Mouse (Mus musculus): ENCODE measurements around the gene Mcm3ap. TPM values are rescaled to one million over a fixed set of nuclear protein-coding genes. Genes with fewer than 3 reads are reported as not detected.

The Mcm3ap gene
- polyA plus RNA-seq, 1 experiment from 2014 or later, result 61.5 TPM

- POLR2A ChIA-PET, result no interaction called here
- CTCF ChIA-PET, result no interaction called here
- DNase-seq (ENCODE audit: low read depth, low spot score), result no peak
- in situ Hi-C loops (cut with MboI; ENCODE audit: low pct_unique_long_range_greater_than_20kb), result no loop called here
- H3K27me3 ChIP-seq, result no peaks in the 10 kb centered on the region
- ATAC-seq, result no peak
- no peak for TF ChIP-seq CTCF (IDR thresholded peaks at IDR 0.05)
Observed at GRCm38 (mm10) chr10:76448851-76449250, 19.9 kb upstream of the Mcm3ap start, which contains the start of gene 2610028H24Rik. Gene 2610028H24Rik (plus strand): TSS chr10:76449081.

GRCm38 (mm10) chr10:76455289-76455688 lies 13.4 kb upstream of the Mcm3ap start:
- H3K27me3 ChIP-seq, result no peaks in the 10 kb centered on the region
- TF ChIP-seq CTCF (IDR thresholded peaks at IDR 0.05), result peak; percentile 89
- DNase-seq (ENCODE audit: low read depth, low spot score), result no peak
- POLR2A ChIA-PET, result no interaction called here
- in situ Hi-C loops (cut with MboI; ENCODE audit: low pct_unique_long_range_greater_than_20kb), result no loop called here
- no peak for ATAC-seq
- CTCF ChIA-PET, result interaction anchor here (1.3 to 2.2 kb wide), 3 partner anchors 8 to 10 kb away, joined by 4 to 11 read pairs (median 8); no protein-coding TSS in a partner anchor

GRCm38 (mm10) chr10:76461255-76461654 lies 7.5 kb upstream of the Mcm3ap start:
- H3K27me3 ChIP-seq, result no peaks in the 10 kb centered on the region
- TF ChIP-seq CTCF (IDR thresholded peaks at IDR 0.05), result no peak
- no peak for DNase-seq (ENCODE audit: low read depth, low spot score)
- POLR2A ChIA-PET, result no interaction called here
- CTCF ChIA-PET, result interaction anchor here (0.7 to 1.4 kb wide), 2 partner anchors 9 to 30 kb away, joined by 3 read pairs; no protein-coding TSS in a partner anchor
- ATAC-seq, result no peak
- in situ Hi-C loops (cut with MboI; ENCODE audit: low pct_unique_long_range_greater_than_20kb), result no loop called here

GRCm38 (mm10) chr10:76462312-76462711 lies 6.4 kb upstream of the Mcm3ap start:
- H3K27me3 ChIP-seq, result no peaks in the 10 kb centered on the region
- in situ Hi-C loops (cut with MboI; ENCODE audit: low pct_unique_long_range_greater_than_20kb), result no loop called here
- POLR2A ChIA-PET, result no interaction called here
- CTCF ChIA-PET, result interaction anchor here (1.0 kb wide), 1 partner anchor 8 kb away, joined by 3 read pairs; no protein-coding TSS in a partner anchor
- no peak for ATAC-seq
- no peak for DNase-seq (ENCODE audit: low read depth, low spot score)
- TF ChIP-seq CTCF (IDR thresholded peaks at IDR 0.05), result no peak

GRCm38 (mm10) chr10:76462721-76463120 lies 6.0 kb upstream of the Mcm3ap start:
- H3K27me3 ChIP-seq, result no peaks in the 10 kb centered on the region
- in situ Hi-C loops (cut with MboI; ENCODE audit: low pct_unique_long_range_greater_than_20kb), result no loop called here
- no peak for TF ChIP-seq CTCF (IDR thresholded peaks at IDR 0.05)
- DNase-seq (ENCODE audit: low read depth, low spot score) (no peak), ATAC-seq (no peak)
- POLR2A ChIA-PET, result no interaction called here
- CTCF ChIA-PET, result interaction anchor here (1.0 kb wide), 1 partner anchor 8 kb away, joined by 3 read pairs; no protein-coding TSS in a partner anchor

- POLR2A ChIA-PET, result interaction anchor here (1.0 kb wide), 1 partner anchor 33 kb away, joined by 3 read pairs; no protein-coding TSS in a partner anchor
- ATAC-seq (no peak), DNase-seq (ENCODE audit: low read depth, low spot score) (no peak)
- in situ Hi-C loops (cut with MboI; ENCODE audit: low pct_unique_long_range_greater_than_20kb), result no loop called here
- no peaks in the 10 kb centered on the region for H3K27me3 ChIP-seq
- no peak for TF ChIP-seq CTCF (IDR thresholded peaks at IDR 0.05)
- CTCF ChIA-PET, result interaction anchor here (1.4 kb wide), 1 partner anchor 10 kb away, joined by 3 read pairs; no protein-coding TSS in a partner anchor
Observed at GRCm38 (mm10) chr10:76473759-76474158, 5.0 kb downstream of the Mcm3ap start.

GRCm38 (mm10) chr10:76480851-76481250 lies 12.1 kb downstream of the Mcm3ap start:
- POLR2A ChIA-PET, result interaction anchor here (0.5 kb wide), 1 partner anchor 258 kb away, joined by 3 read pairs; no protein-coding TSS in a partner anchor
- CTCF ChIA-PET, result no interaction called here
- in situ Hi-C loops (cut with MboI; ENCODE audit: low pct_unique_long_range_greater_than_20kb), result no loop called here
- H3K27me3 ChIP-seq, result no peaks in the 10 kb centered on the region
- no peak for ATAC-seq
- no peak for TF ChIP-seq CTCF (IDR thresholded peaks at IDR 0.05)
- no peak for DNase-seq (ENCODE audit: low read depth, low spot score)

- in situ Hi-C loops (cut with MboI; ENCODE audit: low pct_unique_long_range_greater_than_20kb), result no loop called here
- ChIA-PET CTCF (no interaction called here), POLR2A (no interaction called here)
- ATAC-seq (no peak), DNase-seq (ENCODE audit: low read depth, low spot score) (no peak)
- no peak for TF ChIP-seq CTCF (IDR thresholded peaks at IDR 0.05)
- H3K27me3 ChIP-seq, result no peaks in the 10 kb centered on the region
Observed at GRCm38 (mm10) chr10:76481480-76481879, 12.8 kb downstream of the Mcm3ap start.

- ATAC-seq, result no peak
- ChIA-PET CTCF (interaction anchor here (2.2 kb wide), 1 partner anchor 27 kb away, joined by 5 read pairs; no protein-coding TSS in a partner anchor), POLR2A (no interaction called here)
- in situ Hi-C loops (cut with MboI; ENCODE audit: low pct_unique_long_range_greater_than_20kb), result no loop called here
- no peak for TF ChIP-seq CTCF (IDR thresholded peaks at IDR 0.05)
- H3K27me3 ChIP-seq, result no peaks in the 10 kb centered on the region
- no peak for DNase-seq (ENCODE audit: low read depth, low spot score)
Observed at GRCm38 (mm10) chr10:76486302-76486701, 17.6 kb downstream of the Mcm3ap start.

GRCm38 (mm10) chr10:76488265-76488664 lies 19.5 kb downstream of the Mcm3ap start:
- ChIA-PET CTCF (interaction anchor here (1.0 to 2.3 kb wide), 3 partner anchors 9 to 14 kb away, joined by 3 to 6 read pairs (median 5); no protein-coding TSS in a partner anchor), POLR2A (no interaction called here)
- no peaks in the 10 kb centered on the region for H3K27me3 ChIP-seq
- ATAC-seq (no peak), DNase-seq (ENCODE audit: low read depth, low spot score) (no peak)
- in situ Hi-C loops (cut with MboI; ENCODE audit: low pct_unique_long_range_greater_than_20kb), result no loop called here
- TF ChIP-seq CTCF (IDR thresholded peaks at IDR 0.05), result no peak

- POLR2A ChIA-PET, result no interaction called here
- in situ Hi-C loops (cut with MboI; ENCODE audit: low pct_unique_long_range_greater_than_20kb), result no loop called here
- CTCF ChIA-PET, result interaction anchor here (1.6 to 2.3 kb wide), 2 partner anchors 10 to 13 kb away, joined by 5 to 6 read pairs; no protein-coding TSS in a partner anchor
- H3K27me3 ChIP-seq, result no peaks in the 10 kb centered on the region
- DNase-seq (ENCODE audit: low read depth, low spot score), result no peak
- no peak for ATAC-seq
- no peak for TF ChIP-seq CTCF (IDR thresholded peaks at IDR 0.05)
Observed at GRCm38 (mm10) chr10:76489205-76489604, 20.5 kb downstream of the Mcm3ap start.

- ATAC-seq (no peak), DNase-seq (ENCODE audit: low read depth, low spot score) (no peak)
- no peak for TF ChIP-seq CTCF (IDR thresholded peaks at IDR 0.05)
- in situ Hi-C loops (cut with MboI; ENCODE audit: low pct_unique_long_range_greater_than_20kb), result no loop called here
- CTCF ChIA-PET, result no interaction called here
- H3K27me3 ChIP-seq, result no peaks in the 10 kb centered on the region
- POLR2A ChIA-PET, result no interaction called here
Observed at GRCm38 (mm10) chr10:76493527-76493926, 24.8 kb downstream of the Mcm3ap start.

All from Patski (cell line).